Mouse (Mus musculus) CD4-positive, CD25-positive, alpha-beta regulatory T cell, adult 2 months (primary cell): ENCODE data around the gene Rpap2.

ENCODE experiments used
- DNase-seq: peaks from one replicate; pipeline ENCODE4 v3.0.0-alpha.2; 2012; ENCODE audit warnings: low read depth, low spot score

Gene Rpap2

GRCm38 (mm10) chr5:107687161-107687560, 90.0 kb downstream of the Rpap2 start:
- DNase-seq: peak; percentile 24

DNA sequence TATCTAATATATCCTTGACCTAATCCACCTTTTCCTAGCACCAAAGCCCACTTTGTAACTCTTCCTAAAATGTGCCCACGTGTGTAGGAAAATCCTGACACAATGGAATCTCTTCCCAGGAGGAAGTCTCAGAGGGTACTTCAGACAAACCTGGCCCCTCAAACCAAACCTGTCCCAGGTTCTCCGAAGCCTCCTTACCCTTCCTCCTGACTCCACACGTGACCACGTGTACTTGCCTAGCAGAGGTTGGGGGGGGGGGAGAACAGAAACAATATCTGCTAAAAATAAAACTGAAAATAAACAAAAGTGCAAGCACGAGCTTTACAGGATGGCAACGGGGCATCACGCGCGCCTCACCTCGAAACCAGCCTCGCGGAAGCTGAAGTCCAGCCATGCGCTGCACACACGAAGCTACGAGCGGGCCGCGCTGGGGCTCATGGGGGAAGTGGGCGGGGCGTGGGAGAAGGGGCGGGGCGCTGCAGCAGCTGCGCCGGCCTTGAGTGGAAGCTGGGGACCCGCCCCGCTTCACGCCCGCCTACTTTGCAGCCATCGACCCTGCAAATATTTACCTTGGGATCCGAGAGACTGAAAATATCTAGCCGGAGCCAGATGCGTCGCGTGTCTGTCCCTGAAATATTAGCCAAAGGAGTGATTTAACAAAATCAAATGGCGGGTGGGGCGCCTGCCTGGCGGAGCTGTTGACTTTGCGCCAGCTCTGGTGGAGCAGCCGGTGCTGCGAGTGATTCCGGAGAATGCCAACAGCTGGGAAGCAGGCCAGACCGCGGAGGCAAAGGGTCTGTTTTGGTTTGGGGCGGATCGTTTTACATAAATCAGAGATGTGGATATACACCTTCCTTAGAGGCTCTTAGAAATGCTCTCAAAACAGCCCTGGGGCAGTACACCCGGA, 90.7 kb downstream of the Rpap2 start:
- DNase-seq: peak; percentile 97

DNA sequence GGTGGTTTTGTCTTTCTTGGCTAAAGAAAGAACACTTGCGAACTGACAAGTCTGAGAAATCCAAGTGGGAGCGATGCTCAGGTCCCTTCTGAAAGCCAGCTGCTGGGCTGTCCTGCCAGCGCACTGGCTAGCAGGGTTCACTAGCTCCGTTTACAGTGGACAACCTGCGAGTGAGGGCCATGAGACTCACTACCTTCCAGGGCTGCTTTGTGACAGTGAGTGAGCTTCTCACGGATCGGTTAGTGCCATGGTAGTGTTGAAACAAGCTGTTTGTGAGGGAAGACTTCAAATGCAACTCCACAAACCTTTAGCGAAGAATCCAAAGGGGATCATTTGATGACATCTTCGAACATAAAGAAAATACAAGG, 91.3 kb downstream of the Rpap2 start:
- DNase-seq: peak; percentile 34

DNA sequence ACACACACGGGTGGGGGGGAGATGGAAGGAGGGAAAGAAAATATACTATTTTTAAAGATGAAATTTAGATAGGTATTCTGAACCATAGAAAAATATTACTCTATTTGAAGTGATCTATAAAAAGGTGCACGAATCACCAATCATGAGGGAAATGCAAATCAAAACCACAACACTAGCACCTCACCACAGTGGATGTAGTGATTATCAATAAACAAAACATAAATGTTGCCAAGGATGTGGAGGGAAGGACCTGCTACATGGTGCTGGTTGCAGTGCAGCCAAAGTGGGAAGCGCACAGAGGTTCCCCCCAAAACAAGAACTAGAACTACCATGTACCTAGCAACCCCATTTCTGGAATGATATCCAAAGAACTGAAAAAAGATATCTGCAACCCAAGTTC, 97.8 kb downstream of the Rpap2 start:
- DNase-seq: peak; percentile 18

DNA sequence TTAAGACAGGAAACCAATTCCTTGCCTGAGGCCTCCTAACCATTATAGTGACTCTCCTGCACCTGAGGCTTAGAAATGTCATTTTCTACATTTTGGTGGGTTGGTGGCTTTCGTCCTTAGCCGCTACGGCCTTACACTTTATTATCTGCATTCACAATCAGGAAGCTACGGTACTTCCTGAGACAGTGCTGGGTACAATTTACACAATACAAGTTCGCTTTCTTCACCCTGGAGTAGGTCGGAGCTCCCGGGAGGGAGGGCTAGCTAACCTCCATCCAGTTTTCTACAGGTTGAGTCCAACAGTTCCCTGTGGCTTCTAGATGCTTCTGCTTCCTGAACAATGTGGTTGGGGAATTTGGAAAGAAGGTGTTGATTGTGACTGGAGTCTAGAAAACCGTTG, 101.7 kb downstream of the Rpap2 start:
- DNase-seq: peak; percentile 27

DNA sequence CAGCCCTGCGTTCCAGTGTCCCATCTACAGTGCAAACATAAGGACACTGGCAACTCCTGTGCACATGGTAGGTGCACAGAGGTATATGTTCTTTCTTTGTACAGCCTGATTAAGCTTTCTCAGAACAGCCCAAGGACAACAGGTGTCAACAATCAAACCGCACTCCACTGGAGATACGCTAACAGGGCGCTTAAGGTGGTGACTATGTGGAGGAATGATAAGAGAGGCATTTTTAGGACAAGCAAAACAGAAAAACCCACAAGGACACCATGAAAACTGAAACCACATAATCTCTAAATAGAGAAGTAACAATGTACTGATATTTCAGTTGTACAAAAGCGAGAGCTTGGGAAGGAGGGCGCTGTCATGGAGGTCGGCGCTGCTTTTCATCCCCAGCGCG, 103.7 kb downstream of the Rpap2 start:
- no peak for DNase-seq

- DNase-seq: no peak
Observed at GRCm38 (mm10) chr5:107701658-107702057, 104.5 kb downstream of the Rpap2 start.

DNA sequence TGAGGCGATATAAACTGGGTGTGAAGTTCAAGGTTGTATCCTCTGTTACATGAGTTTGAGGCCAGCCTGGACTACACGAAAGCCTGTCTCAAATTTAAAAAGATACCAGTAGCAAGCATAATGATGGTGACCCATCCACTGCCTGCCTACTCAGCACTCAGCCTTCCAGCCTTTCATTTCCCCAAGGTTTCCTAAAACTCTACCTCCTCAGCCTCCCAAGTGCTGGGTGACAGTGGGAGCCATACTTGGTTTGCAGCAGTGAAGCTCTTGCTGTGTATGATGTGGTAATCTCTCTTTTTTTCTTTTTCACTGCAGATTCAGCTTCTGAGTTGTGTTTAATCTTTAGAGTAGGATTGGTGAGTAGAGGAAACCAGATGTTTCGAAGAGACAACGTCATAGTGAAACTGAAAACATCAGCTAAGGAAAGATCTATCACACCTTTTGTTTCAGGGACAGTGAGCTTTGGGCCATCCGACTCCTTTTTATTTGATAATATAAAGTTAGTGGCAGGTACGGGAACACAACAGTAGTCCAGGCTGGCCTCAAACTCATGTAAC, 106.1 kb downstream of the Rpap2 start:
- peak; percentile 71 for DNase-seq

GRCm38 (mm10) chr5:107705756-107706155, 108.6 kb downstream of the Rpap2 start:
- DNase-seq: no peak

DNA sequence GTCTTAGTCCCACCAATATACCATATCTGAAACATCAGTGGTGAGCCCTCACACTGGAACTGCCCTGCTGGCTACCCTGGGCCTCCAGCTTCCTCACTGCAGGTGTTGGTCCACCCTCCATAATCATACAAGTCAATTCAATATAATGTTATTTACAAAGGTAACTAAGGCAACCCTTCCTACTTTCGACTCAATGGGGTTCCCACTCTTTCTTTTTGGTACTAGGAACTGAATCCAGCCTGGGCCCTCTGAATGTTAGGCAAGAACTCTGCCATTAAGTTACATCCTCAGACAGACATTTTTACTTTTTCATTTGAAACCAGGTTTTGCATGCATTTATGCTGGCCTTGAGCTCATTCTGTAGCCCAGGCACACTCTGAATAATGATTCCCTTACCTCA, 109.1 kb downstream of the Rpap2 start:
- no peak for DNase-seq

GRCm38 (mm10) chr5:107708124-107708797, 111.1 kb downstream of the Rpap2 start:
- no peak for DNase-seq
